ENCODE assay signal across 15 mouse cellular contexts in the genomic region with DNA sequence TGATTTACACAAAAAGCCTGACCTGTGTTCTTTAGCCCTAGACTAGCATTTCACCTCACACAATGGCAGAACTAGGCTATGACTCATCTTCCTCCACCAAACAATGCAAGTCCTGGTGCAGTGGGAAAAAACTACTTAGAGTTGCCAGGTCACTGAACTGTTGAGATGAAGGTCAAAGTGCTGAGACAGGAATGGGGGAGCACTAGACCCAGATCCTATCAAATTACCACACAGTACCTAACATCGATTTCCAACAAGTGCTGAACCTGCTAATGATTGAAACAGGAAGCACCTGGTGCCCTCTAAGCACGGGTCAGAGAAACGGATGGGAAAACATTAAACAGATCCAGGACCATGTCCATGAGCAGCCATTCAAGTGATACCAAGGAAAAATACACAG. TPM values are rescaled to one million over a fixed set of nuclear protein-coding genes. Genes with fewer than 3 reads are reported as not detected.
DNase-seq lines count a peak whose midpoint lies in the region; ATAC-seq and TF ChIP-seq lines count a peak whose summit lies in the region.
"Had no signal": no experiment of that assay in that cellular context is flagged by ENCODE, and none has a peak within 500 bp of the region (broad histone marks: within the 10 kb centered on the region; RNA-seq: fewer than 3 reads in every experiment).

No protein-coding gene starts in this region.

- H3K36me3 ChIP-seq in intestine, embryonic 16.5 days (ENCODE audit: control insufficient read depth, insufficient read depth, low read length): no peaks in the 10 kb centered on the region
- no peaks in the 10 kb centered on the region for H3K36me3 ChIP-seq in intestine, postnatal 0 days (ENCODE audit: control insufficient read depth, insufficient read depth)
- no peaks in the 10 kb centered on the region for H3K36me3 ChIP-seq in forebrain, embryonic 13.5 days (ENCODE audit: poor library complexity, severe bottlenecking)
- H3K36me3 ChIP-seq: hindbrain, embryonic 13.5 days; midbrain, embryonic 15.5 days had no signal

- no peak overlapping the region for H3K4me3 ChIP-seq in intestine, embryonic 16.5 days (ENCODE audit: low read length)
- no peak overlapping the region for H3K4me3 ChIP-seq in intestine, postnatal 0 days (ENCODE audit: low read depth, low read length)
- H3K4me3 ChIP-seq in forebrain, embryonic 13.5 days: no peak overlapping the region
- H3K4me3 ChIP-seq: hindbrain, embryonic 13.5 days; midbrain, embryonic 15.5 days had no signal

- TF ChIP-seq CTCF in intestine, postnatal 0 days (IDR thresholded peaks at IDR 0.05; ENCODE audit: low read depth): no peak

- H3K27ac ChIP-seq in intestine, embryonic 16.5 days (ENCODE audit: low read length): no peak overlapping the region
- no peak overlapping the region for H3K27ac ChIP-seq in intestine, postnatal 0 days (ENCODE audit: low read depth, low read length)
- H3K27ac ChIP-seq in forebrain, embryonic 13.5 days: no peak overlapping the region
- H3K27ac ChIP-seq: hindbrain, embryonic 13.5 days; liver, embryonic 14.5 days; midbrain, embryonic 15.5 days had no signal

- H3K4me2 ChIP-seq in intestine, embryonic 16.5 days (ENCODE audit: low read depth, low read length): no peak overlapping the region
- no peak overlapping the region for H3K4me2 ChIP-seq in intestine, postnatal 0 days (replicated peaks; ENCODE audit: low read depth)
- no peak overlapping the region for H3K4me2 ChIP-seq in forebrain, embryonic 13.5 days
- H3K4me2 ChIP-seq: hindbrain, embryonic 13.5 days; midbrain, embryonic 15.5 days had no signal

- H3K4me1 ChIP-seq in intestine, embryonic 16.5 days (ENCODE audit: control insufficient read depth, insufficient read depth, low read length): 0 out of 2 replicates have a peak, but pooled peaks cover 4% of the 10 kb centered on the region
- H3K4me1 ChIP-seq in intestine, postnatal 0 days (replicated peaks; ENCODE audit: control insufficient read depth, insufficient read depth, low read length): no peaks in the 10 kb centered on the region
- no peaks in the 10 kb centered on the region for H3K4me1 ChIP-seq in forebrain, embryonic 13.5 days
- H3K4me1 ChIP-seq: midbrain, embryonic 15.5 days had no signal

- 54% methylated on average over 3 of the region's 3 CpGs for WGBS in intestine, embryonic 16.5 days
- 52% methylated on average over 3 of the region's 3 CpGs for WGBS in intestine, postnatal 0 days
- WGBS in forebrain, embryonic 13.5 days: 93% methylated on average over 3 of the region's 3 CpGs

- H3K9ac ChIP-seq in intestine, embryonic 16.5 days (ENCODE audit: low read depth, low read length): no peak overlapping the region
- no peak overlapping the region for H3K9ac ChIP-seq in intestine, postnatal 0 days (ENCODE audit: low read depth, low read length)
- no peak overlapping the region for H3K9ac ChIP-seq in forebrain, embryonic 13.5 days
- H3K9ac ChIP-seq: hindbrain, embryonic 13.5 days; liver, embryonic 14.5 days; midbrain, embryonic 15.5 days had no signal

- ATAC-seq in intestine, embryonic 16.5 days: peak; percentile 50; the same call in 1 of the 2 replicates
- no peak for ATAC-seq in intestine, postnatal 0 days
- no peak for ATAC-seq in forebrain, embryonic 13.5 days
- ATAC-seq in activated CD4-positive, CD25-positive, alpha-beta regulatory T cell, adult 4 months: no peak
- ATAC-seq: midbrain, embryonic 15.5 days had no signal

- DNase-seq in 3T3-L1 (ENCODE audit: low read depth, low spot score): peak; percentile 52
- DNase-seq in ES-CJ7 (ENCODE audit: low read depth, low spot score): peak; percentile 13
- DNase-seq in forelimb bud, embryonic 11.5 days (ENCODE audit: low read depth, low spot score): peak; percentile 49
- DNase-seq in left cerebral cortex, adult 9 months (ENCODE audit: low spot score in 2 of 2): no peak
- DNase-seq: adrenal gland, postnatal 14 days; cerebellum, adult 18-20 months; layer of hippocampus, postnatal 36 days; thymus, postnatal 25 days had no signal

- no peaks in the 10 kb centered on the region for H3K27me3 ChIP-seq in intestine, embryonic 16.5 days (replicated peaks; ENCODE audit: control insufficient read depth, insufficient read depth, low read length)
- no peaks in the 10 kb centered on the region for H3K27me3 ChIP-seq in intestine, postnatal 0 days (replicated peaks; ENCODE audit: control insufficient read depth, insufficient read depth, low read length)
- H3K27me3 ChIP-seq in forebrain, embryonic 13.5 days: no peaks in the 10 kb centered on the region
- H3K27me3 ChIP-seq: hindbrain, embryonic 13.5 days; midbrain, embryonic 15.5 days had no signal

- no peaks in the 10 kb centered on the region for H3K9me3 ChIP-seq in intestine, embryonic 16.5 days (ENCODE audit: control insufficient read depth, low read length)
- no peaks in the 10 kb centered on the region for H3K9me3 ChIP-seq in intestine, postnatal 0 days (ENCODE audit: control insufficient read depth)
- no peaks in the 10 kb centered on the region for H3K9me3 ChIP-seq in forebrain, embryonic 13.5 days (replicated peaks)
- H3K9me3 ChIP-seq: hindbrain, embryonic 13.5 days; midbrain, embryonic 15.5 days had no signal

RNA-seq across cellular contexts. Expression of gene Utrn, which starts 59.5 kb away (rescaled TPM):
- 31.2 and 37.4 TPM in 2 replicates for polyA plus RNA-seq in intestine, embryonic 16.5 days (2015; fragmentation: Nextera tagmentation; extraction: Ambion mirVana)
- 21.5 and 22.6 TPM in 2 replicates for polyA plus RNA-seq in intestine, postnatal 0 days (2015; fragmentation: Nextera tagmentation; extraction: Ambion mirVana)
- polyA plus RNA-seq in forebrain, embryonic 13.5 days (2015; fragmentation: Nextera tagmentation; extraction: Ambion mirVana): 18.7 and 22.0 TPM in 2 replicates
- polyA plus RNA-seq in activated CD4-positive, CD25-positive, alpha-beta regulatory T cell, adult 4 months (2017; shearing (Covaris generic)): 100 to 1,000 TPM; 255 to 319 TPM

Comparison
In these comparisons a context has a peak if more than half of its experiments do, and no peak if none do; other contexts are left out.
1. DNase-seq: peak in 3T3-L1 (single experiment), ES-CJ7 (single experiment) and forelimb bud, embryonic 11.5 days (single experiment); none in left cerebral cortex, adult 9 months (0 of 2).